Mouse (Mus musculus): ENCODE data around the gene Sult6b2. TPM values are rescaled to one million over a fixed set of nuclear protein-coding genes. Genes with fewer than 3 reads are reported as not detected.

Sult6b2 gene
- total RNA-seq, 2 experiments from 2014 or later: not detected

DNA sequence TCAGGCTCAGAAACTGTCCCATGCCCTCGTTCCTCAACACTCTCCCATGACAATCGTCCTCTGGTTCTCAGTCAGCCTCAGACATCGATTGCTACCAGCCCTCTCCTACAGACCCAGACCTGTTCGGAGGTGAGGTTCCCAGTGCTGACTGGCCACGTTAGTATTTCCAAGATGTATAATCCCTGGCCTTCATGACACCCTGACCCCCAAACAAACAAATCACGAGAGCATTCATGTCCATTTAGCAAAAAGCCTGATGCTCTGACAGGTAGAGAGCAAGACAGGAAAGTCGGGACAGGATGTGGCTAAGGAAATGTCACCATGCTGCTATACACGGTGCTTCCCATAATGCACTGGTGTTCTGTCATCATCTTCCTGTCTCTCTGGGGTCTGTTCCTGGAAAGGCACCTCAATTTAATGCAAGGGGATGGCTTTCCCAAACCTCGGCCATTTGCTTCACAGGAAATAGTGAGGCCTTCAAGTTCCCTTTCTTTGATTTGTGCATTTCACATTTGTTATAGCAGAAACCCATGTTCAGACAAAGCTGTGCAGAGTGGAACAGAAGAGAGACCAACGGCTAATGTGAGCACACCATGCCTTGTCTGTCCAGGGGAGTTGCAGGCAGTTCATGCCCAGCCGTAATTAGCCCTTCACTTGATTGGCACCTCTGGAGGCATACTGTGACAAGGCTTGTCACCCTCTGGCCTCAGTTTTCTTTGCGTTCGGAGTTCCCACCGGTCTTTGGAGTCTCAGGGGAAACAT lies 24.3 kb downstream of the Sult6b2 start:
- no peak for DNase-seq (ENCODE audit: low spot score in 2 of 2)

DNA sequence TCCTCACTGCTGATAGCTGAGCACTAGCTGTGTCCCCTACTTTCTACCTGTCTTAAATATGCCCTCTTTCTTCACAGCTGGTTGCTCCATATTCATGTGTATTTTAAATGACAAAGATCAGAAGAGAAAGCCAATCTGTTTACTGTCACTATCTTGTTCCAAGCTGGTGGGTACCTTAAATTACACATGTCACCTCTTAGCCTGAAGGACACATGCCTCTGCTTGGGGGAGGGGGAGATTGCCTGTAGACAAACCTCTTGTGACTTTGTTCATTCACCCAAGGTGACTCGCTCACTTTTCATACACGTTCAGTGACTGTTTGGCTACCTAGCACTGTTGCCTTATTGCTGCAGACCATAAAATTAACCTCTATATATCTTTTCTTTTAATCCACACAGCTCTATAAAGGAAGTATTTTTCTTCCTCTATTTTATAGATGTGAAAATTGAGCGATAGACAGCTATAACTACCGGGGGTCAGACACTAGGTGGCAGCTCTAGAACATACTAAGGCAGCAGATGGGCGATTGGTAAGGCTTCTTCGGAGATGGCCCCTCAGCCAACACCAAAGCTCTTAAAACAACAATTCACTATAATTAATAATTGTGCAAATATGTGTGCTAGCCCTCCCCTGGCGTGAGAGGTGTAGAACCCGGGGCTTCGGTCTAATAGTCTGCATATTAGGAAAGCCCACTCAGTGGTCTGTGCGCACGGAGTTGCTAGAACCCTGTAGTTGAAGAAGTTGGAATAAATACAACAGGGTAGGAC lies 25.1 kb downstream of the Sult6b2 start:
- DNase-seq (ENCODE audit: low spot score in 2 of 2): peak; percentile 42 to 64

DNA sequence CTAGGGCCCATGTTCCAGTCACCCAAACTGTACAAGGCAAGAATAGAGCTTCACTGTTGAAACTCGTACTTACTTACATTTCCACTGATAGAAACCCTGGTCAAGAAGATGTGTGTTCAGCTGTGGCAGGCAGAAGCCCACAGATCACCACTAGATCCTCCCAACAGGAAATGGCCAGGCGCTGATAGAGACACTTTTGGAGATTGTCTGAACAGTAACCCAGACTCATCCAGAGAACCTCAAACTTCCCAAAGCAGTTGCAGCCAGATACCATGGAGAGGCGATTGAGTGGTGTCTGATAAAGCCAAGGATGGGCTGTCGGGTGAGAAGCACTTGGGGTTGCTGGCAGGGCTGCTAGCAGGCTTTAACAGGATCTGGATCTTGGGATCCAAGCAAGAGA lies 27.4 kb downstream of the Sult6b2 start:
- DNase-seq (ENCODE audit: low spot score in 2 of 2): no peak

DNA sequence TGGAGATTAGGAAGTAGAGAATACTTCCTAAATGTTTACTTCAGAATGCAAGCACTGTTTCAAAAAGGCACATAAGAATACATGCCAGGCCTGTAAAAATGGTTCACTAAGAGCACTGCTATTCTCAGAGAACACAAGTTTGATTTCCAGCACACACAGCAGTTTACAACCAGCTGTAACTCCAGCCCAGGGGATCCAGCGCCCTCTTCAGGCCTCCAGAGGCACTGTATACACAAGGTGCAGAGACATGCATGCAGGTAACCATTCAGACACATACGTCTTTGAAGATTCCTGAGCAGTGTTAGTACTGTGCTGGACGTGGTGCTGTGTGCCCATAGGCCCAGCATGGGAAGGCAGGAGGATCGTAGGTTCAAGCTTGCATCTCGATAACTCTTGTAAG lies 30.7 kb downstream of the Sult6b2 start:
- no peak for DNase-seq (ENCODE audit: low spot score in 2 of 2)

DNA sequence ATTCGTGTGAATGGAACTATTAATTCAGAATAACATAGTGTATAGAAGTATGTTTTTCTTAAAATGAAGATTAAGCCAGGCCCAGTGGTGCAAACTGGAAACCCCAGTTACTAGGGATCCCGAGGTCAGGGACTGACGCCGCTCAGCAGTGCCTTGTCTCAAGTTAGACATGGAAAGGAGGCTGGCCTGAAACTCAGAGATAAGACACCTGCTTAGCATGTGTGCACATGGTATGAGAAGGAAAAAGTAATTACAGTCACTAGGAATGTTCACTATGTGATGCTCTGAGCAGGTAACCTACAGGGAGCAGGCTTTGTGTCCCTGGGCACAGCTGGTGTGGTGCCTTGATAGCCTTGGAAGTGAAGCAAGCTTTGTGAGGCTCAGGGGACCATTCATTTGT lies 32.7 kb downstream of the Sult6b2 start:
- DNase-seq (ENCODE audit: low spot score in 2 of 2): no peak

DNA sequence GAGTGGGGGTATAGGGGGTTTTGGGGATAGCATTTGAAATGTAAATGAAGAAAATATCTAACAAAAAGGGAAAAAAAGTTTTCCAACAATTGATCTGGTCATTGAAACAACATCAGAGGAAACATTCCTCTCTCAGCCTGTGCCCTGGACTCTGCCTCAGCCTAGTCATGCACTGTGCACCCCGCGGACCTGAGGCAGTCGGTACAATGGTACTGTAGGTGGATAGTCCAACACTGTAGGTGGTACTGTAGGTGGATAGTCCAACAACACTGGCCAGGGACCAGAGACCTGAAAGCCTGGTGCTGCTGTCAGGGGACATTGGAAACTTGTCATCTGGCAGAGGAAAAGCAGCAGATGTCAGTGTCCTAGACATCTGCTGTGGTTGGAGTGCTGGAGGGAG lies 34.4 kb downstream of the Sult6b2 start:
- no peak for DNase-seq (ENCODE audit: low spot score in 2 of 2)

DNA sequence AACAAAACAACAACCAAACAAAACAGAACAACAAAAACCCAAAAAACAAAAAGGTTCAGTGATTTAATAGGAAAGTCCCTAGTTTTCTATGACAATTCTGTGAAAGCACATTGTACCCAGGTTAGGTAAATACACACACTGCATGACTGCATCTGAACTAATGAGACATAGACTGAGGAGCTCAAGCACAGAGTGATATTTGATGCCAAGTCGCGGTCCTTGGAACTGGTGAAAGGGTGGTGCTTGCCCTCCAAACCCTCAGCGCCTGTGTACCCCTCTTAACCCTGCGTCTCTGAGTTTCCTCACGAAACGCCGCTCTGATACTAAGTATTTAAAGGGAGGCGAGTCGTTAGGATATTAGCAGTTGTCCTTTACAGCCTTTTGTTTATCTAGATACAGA lies 37.0 kb downstream of the Sult6b2 start:
- no peak for DNase-seq (ENCODE audit: low spot score in 2 of 2)

DNA sequence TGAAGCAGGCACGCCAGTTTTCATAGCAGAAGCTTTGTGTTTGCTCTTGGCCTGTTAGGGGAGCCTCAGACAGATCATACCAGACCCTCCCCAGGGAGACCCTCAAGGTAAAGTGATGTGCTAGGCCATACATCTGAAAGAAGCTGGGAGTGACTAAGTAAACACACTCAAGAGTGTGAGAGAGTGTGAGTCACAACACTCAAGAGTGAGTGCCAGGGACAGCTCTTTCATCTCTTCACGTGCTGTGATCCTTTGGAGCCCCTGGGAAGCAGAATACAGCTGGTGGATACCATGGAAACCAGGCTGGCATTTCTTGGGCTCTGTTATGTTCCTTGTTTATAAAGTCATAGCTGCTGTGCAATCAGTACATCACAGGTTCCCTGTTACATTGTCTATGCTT lies 39.4 kb downstream of the Sult6b2 start:
- no peak for DNase-seq (ENCODE audit: low spot score in 2 of 2)

DNA sequence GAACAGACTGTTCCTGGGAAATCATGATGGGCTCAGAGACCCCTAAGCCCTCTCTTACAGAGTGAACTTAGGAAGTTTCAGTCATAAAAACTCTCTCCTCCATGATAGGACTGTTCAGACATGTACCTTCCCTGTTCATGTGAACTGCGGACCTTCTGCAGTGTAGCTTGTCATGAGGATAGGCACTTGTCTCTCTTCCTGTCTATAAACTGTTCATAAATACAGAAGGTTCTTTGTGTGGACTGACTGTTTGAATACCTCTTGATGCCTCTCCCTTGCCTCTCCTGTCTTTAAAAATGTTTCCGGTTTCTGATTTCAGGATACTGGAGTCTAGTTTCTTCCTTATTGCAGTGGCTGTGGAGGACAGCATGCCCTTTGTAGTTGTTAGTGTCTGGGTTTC lies 44.7 kb downstream of the Sult6b2 start:
- no peak for DNase-seq (ENCODE audit: low spot score in 2 of 2)

DNA sequence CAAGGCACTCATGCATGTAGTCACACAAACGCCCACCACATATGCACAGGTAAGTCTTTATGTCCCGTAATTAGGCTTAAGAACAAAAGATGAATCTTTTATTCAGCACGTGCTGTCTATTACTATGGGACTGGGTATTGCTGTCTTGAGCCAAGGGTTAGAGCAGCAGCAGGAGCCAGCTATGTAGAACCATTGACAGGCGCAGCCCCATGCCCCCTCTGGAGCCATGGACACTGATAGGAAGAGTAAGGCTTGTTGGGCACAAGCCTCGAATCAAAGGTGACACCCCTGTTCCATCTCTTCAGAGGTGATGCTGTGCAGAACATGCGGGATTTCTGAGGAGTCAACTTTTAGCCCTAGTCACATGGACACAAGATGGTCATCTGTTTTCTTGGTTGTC lies 45.7 kb downstream of the Sult6b2 start:
- no peak for DNase-seq (ENCODE audit: low spot score in 2 of 2)

DNA sequence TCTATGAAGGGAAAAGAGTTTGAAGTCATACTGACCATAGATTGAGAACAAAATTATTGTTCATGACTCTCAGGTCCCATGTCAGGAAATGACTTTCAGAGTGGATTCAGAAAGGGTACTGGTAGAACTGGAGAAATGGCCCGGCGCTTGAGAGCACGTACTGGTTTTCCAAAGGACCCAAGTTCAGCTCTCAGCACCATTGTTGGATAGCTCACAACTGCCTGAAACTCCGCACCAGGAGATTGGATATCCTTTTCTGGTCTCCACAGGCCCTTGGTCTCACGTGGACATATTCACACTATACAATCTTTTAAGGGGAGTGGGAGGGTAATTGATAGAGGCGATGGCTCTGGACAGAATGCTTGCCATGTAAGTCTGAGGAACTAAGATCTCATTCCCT lies 46.3 kb downstream of the Sult6b2 start:
- DNase-seq (ENCODE audit: low spot score in 2 of 2): no peak

DNA sequence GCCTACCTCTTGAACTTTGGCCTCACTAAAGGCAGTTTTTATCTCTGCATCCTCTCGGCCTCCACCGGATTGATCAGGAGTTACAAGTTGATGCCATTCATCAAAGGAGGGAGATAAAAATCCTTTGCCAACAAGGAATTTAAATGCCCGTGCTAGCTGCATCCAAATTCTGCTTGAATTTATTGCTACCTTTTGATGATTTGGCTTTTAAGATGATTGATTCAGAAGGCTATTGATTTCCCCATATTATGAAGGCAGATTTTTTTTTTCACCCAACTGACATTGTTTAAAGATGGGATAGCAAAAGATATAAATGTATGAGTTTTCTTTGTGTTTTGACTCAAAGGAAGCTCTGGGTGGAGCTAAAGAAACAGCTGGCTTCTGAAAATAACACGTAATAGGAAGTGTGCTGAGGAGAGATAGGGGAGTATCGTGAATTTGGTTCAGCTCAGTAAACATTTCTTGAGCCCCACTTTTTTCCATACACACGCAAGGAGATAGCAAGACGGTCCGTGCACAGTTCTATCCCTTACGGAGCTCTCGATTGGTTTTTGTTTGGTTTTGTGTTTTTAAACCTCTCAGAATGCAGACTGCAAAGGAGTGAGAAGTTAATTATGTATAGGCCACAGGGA lies 46.9 kb downstream of the Sult6b2 start:
- DNase-seq (ENCODE audit: low spot score in 2 of 2): no peak

DNA sequence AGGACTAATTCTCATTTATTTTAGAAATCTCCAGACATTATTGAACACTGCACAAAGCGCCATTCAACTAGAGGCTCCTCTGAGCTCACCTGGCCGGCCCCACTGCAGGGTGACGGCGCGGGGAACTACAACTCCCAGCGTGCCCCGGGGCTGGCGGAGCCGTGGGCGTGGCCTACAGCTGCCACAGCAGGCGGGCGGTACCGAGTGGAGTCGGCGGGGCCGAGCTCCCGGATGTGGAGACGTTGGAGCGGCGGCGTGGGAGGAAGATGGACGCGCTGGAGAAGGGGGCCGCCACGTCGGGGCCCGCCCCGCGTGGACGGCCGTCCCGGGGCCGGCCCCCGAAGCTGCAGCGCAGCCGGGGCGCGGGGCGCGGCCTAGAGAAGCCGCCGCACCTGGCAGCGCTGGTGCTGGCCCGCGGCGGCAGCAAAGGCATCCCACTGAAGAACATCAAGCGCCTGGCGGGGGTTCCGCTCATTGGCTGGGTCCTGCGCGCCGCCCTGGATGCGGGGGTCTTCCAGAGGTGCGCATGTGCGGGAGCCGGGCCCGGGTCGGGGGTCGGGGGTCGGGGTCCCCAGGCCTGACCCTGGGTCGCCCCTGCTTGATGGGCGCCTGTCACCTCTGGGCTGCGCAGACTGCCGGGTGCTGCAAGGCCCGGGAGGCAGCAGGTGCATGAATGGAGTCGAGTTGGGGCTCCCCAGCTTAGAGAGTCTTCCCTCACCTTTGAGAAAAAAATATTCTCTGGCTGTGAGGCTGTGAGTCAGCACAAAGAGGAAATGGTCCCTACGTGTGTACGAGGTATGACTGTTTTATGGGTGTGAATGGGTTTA lies 47.6 kb downstream of the Sult6b2 start, which contains the start of gene Cmas:
TSS of gene Cmas (plus strand) at position 180 of the 827 bp plus-strand sequence.
- DNase-seq (ENCODE audit: low spot score in 2 of 2): peak; percentile 90 to 95

DNA sequence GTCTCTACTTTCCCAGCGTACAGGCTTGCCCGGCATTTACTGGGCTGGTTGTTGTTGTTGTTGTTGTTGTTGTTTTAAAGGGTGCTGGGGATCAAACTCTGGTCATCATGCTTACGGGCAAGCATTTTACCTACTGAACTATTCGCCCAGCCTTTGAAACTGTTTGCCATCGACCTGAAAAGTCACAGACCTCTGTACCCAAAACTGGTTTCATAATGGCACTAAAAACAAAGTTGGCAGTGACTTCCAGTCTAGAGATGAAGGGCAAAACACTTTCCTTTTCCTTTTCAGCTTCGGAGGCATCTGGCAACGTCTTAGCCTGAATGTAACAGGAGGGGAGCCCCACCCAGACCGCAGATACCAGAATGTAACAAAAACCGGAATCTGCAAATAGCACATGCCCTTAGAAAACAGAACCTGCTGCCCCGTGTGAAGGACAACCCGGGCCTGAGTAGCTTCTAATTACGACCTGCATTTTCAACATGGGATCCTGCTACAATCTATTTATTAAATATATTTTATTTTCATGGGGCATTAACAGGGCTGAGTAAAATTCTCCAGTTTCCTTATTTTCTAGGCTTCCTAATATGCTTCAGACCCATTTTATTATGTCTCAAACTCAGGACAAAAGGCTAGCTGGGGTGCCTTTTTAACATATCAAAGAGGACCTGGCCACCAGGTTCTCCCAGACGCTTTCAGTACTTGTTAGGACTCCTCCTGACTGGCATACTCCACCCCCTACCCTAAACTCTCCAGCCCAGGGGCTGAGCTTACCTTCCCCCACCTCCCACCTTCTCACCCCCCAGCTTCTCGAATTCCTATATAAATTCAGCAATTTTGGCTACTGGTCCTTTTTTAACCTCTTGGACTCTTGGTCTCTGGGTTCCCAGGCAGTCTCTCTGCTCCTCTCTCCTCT lies 51.7 kb downstream of the Sult6b2 start:
- no peak for DNase-seq (ENCODE audit: low spot score in 2 of 2)

DNA sequence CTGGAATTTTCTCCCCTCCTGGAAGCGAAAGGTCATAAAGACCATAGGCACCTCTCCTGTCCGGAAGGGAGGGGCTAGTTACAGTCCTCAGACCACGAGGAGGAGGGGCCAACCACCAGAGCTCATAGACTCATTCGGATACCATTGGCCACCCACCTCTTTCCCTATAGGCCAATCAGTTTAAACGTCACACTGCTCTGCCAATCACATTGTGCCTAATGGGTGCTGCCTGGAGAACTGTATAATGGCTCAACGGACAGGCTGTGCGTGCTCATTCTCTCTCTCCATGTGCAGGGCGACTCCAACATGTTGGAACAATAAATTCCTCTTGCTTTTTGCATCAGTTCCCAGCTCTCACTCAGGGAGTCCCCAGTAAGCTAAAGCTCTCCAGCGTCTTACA lies 52.9 kb downstream of the Sult6b2 start:
- no peak for DNase-seq (ENCODE audit: low spot score in 2 of 2)

DNA sequence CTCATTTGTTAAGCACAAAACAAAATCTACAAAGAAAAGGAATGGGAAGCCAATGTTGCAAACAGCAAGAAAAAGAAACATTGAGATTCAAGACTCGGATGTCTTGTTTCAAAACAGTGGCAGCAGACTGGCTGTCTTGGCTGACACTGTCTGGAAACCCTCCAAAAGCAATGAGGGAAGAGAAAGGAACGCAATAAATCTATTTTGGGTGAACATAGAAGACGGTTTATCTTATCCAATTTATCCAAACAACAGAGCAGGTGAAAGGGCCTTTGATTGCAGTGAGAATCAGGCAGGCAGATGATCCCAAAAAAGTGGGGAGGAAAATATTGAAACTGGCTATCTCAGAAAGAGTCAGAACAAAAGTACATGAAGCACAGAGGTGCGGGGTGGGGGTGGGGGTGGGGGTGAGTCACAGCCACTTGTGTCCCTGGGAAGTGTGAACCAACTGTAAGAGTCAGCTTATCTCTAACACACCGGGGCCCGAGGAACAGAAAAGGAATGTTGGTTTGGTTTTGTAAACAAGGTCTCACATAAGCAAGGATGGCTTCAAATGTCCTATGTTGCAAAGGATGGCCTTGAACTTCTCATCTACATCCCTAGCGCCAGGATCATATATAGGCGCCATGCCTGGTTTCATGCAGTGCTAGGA lies 56.1 kb downstream of the Sult6b2 start:
- DNase-seq (ENCODE audit: low spot score in 2 of 2): no peak

DNA sequence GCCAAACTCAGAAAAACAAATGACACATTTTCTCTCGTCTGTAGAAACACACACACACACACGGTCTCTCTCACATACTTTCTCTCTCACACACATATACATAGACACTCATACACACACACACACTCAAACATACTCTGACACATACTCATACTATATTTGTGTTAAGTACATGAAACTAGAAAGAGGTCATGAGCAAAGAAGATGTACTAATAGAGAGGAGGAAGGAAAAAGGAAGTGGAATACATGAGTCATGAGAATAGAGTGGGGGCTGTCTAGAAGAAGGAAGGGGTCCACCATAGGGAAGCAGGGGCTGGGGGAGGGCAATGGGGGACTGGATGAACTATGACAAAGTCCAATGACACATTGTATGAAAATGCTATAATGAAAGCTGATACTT lies 57.1 kb downstream of the Sult6b2 start:
- no peak for DNase-seq (ENCODE audit: low spot score in 2 of 2)

DNA sequence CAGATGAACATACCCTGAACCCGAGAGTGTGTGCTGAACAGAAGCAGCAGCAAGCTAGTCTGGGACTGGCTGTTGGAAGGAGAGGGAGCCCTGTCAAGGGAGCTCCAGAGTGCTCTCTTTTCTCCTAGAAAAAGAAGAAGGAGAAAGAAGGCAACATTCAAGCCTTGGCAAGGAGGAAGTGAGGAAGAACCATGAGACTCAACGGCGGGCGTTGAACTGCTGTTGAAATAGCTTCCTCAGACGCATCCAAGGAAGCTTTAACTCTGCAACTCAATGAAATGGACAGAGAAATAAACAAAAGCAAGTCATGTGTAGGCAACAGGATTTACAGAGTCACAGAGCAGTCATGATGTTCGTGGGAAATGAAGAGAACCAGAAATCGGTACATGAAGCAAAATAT lies 57.5 kb downstream of the Sult6b2 start:
- no peak for DNase-seq (ENCODE audit: low spot score in 2 of 2)

DNA sequence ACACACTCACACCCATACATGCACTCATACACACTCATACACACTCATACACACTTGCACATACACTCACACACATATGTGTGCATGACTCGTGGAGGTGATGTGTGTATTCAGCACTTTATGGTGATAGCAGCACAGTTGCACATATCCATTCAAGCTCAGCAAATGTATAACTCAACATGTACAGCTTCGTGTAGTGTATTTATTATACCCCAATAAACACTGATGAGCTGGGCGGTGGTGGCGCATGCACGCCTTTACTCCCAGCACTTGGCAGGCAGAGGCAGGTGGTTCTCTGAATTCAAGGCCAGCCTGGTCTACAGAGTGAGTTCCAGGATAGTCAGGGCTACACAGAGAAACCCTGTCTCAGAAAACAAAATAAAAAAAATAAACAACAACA lies 58.8 kb downstream of the Sult6b2 start:
- no peak for DNase-seq (ENCODE audit: low spot score in 2 of 2)

DNA sequence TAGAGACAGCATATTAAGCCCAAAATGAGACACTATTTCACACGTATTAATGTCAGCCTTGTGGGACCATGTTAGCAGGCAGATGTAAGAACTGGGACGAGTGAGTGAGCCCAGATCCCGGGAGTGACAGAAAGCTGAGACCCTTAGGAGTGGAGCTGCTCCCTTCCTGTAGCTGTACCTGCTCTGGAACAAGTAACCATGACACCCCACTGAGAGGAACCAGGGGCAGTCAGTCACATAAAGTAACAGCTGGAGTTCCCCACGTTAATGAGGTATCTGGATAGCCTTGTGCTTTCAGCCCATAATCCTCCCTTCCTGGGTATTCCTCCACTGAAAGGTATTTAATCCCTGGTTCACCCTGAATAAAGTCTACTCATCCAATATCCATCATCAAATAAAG lies 61.1 kb downstream of the Sult6b2 start:
- DNase-seq (ENCODE audit: low spot score in 2 of 2): no peak
